Mouse (Mus musculus): ENCODE results near the gene Gm20388. TPM values are rescaled to one million over a fixed set of nuclear protein-coding genes. Genes with fewer than 3 reads are reported as not detected.

The Gm20388 gene
- polyA plus RNA-seq, 2 experiments = 8.5 TPM; not detected in 1

- 94% methylated on average over 3 of the region's 3 CpGs for WGBS (ENCODE audit: insufficient replicate concordance)
- Histone ChIP-seq H3K4me2 (ENCODE audit: low read depth) (no peak overlapping the region), H3K4me3 (ENCODE audit: insufficient read depth in 1 of 2, low read depth in 2 of 2, low read length in 2 of 2) (no peak overlapping the region), H3K36me3 (replicated peaks; ENCODE audit: control insufficient read depth, insufficient read depth, low read depth) (no peaks in the 10 kb centered on the region; the same call in none of the 2 replicates), H3K9me3 (ENCODE audit: control insufficient read depth, low read length) (no peaks in the 10 kb centered on the region), H3K4me1 (replicated peaks; ENCODE audit: control insufficient read depth in 2 of 2, insufficient read depth in 2 of 2, low read length in 1 of 2) (no peaks in the 10 kb centered on the region), H3K27me3 (ENCODE audit: control insufficient read depth, insufficient read depth, low read length) (no peaks in the 10 kb centered on the region), H3K9ac (replicated peaks) (no peak overlapping the region), H3K27ac (no peak overlapping the region)
- TF ChIP-seq EP300 (IDR thresholded peaks at IDR 0.05; ENCODE audit: low read depth) (no peak), CTCF (IDR thresholded peaks at IDR 0.05; ENCODE audit: low read depth) (no peak)
- no peak for ATAC-seq (ENCODE audit: insufficient read depth)
- no peak for DNase-seq (ENCODE audit: low read depth in 3 of 3, low spot score in 3 of 3)
Measured at GRCm38 (mm10) chr8:121985673-121986072, 2075.0 kb downstream of the Gm20388 start.

- no peak for TF ChIP-seq CTCF (IDR thresholded peaks at IDR 0.05; ENCODE audit: low read depth)
- TF ChIP-seq EP300 (IDR thresholded peaks at IDR 0.05; ENCODE audit: low read depth) = no peak
- H3K27ac ChIP-seq = no peak overlapping the region
- no peak overlapping the region for H3K9ac ChIP-seq (replicated peaks)
- 76% methylated on average over 5 of the region's 5 CpGs for WGBS (ENCODE audit: insufficient replicate concordance)
- H3K4me3 ChIP-seq (ENCODE audit: insufficient read depth in 1 of 2, low read depth in 2 of 2, low read length in 2 of 2) = no peak overlapping the region
- H3K36me3 ChIP-seq (replicated peaks; ENCODE audit: control insufficient read depth, insufficient read depth, low read depth) = no peaks in the 10 kb centered on the region; the same call in 1 of the 2 replicates
- H3K4me2 ChIP-seq (ENCODE audit: low read depth) = no peak overlapping the region
- H3K9me3 ChIP-seq (ENCODE audit: control insufficient read depth, low read length) = no peaks in the 10 kb centered on the region
- no peak for DNase-seq (ENCODE audit: low read depth in 3 of 3, low spot score in 3 of 3)
- ATAC-seq (ENCODE audit: insufficient read depth) = no peak
- H3K27me3 ChIP-seq (ENCODE audit: control insufficient read depth, insufficient read depth, low read length) = no peaks in the 10 kb centered on the region
- no peaks in the 10 kb centered on the region for H3K4me1 ChIP-seq (replicated peaks; ENCODE audit: control insufficient read depth in 2 of 2, insufficient read depth in 2 of 2, low read length in 1 of 2)
Measured at GRCm38 (mm10) chr8:121987892-121988291, 2077.3 kb downstream of the Gm20388 start.

GRCm38 (mm10) chr8:121990506-121991255 lies 2080.0 kb downstream of the Gm20388 start:
- WGBS (ENCODE audit: insufficient replicate concordance) = 84% methylated on average over 9 of the region's 9 CpGs
- H3K4me2 ChIP-seq (ENCODE audit: low read depth) = no peak overlapping the region
- no peaks in the 10 kb centered on the region; the same call in 1 of the 2 replicates for H3K36me3 ChIP-seq (replicated peaks; ENCODE audit: control insufficient read depth, insufficient read depth, low read depth)
- no peak for ATAC-seq (ENCODE audit: insufficient read depth)
- no peaks in the 10 kb centered on the region for H3K9me3 ChIP-seq (ENCODE audit: control insufficient read depth, low read length)
- no peak for DNase-seq (ENCODE audit: low read depth in 3 of 3, low spot score in 3 of 3)
- H3K27ac ChIP-seq = no peak overlapping the region
- TF ChIP-seq CTCF (IDR thresholded peaks at IDR 0.05; ENCODE audit: low read depth) (no peak), EP300 (IDR thresholded peaks at IDR 0.05; ENCODE audit: low read depth) (no peak)
- H3K4me3 ChIP-seq (ENCODE audit: insufficient read depth in 1 of 2, low read depth in 2 of 2, low read length in 2 of 2) = no peak overlapping the region
- H3K9ac ChIP-seq (replicated peaks) = no peak overlapping the region
- H3K4me1 ChIP-seq (replicated peaks; ENCODE audit: control insufficient read depth in 2 of 2, insufficient read depth in 2 of 2, low read length in 1 of 2) = no peaks in the 10 kb centered on the region
- H3K27me3 ChIP-seq (ENCODE audit: control insufficient read depth, insufficient read depth, low read length) = no peaks in the 10 kb centered on the region

- 75% methylated on average over 7 of the region's 7 CpGs for WGBS (ENCODE audit: insufficient replicate concordance)
- ATAC-seq (ENCODE audit: insufficient read depth) = no peak
- no peak overlapping the region for H3K9ac ChIP-seq (replicated peaks)
- no peaks in the 10 kb centered on the region; the same call in 1 of the 2 replicates for H3K36me3 ChIP-seq (replicated peaks; ENCODE audit: control insufficient read depth, insufficient read depth, low read depth)
- H3K4me3 ChIP-seq (ENCODE audit: insufficient read depth in 1 of 2, low read depth in 2 of 2, low read length in 2 of 2) = no peak overlapping the region
- H3K27me3 ChIP-seq (ENCODE audit: control insufficient read depth, insufficient read depth, low read length) = no peaks in the 10 kb centered on the region
- H3K4me1 ChIP-seq (replicated peaks; ENCODE audit: control insufficient read depth in 2 of 2, insufficient read depth in 2 of 2, low read length in 1 of 2) = no peaks in the 10 kb centered on the region
- H3K27ac ChIP-seq = no peak overlapping the region
- DNase-seq (ENCODE audit: low read depth in 3 of 3, low spot score in 3 of 3) = no peak
- no peak overlapping the region for H3K4me2 ChIP-seq (ENCODE audit: low read depth)
- TF ChIP-seq EP300 (IDR thresholded peaks at IDR 0.05; ENCODE audit: low read depth) = no peak
- TF ChIP-seq CTCF (IDR thresholded peaks at IDR 0.05; ENCODE audit: low read depth) = no peak
- H3K9me3 ChIP-seq (ENCODE audit: control insufficient read depth, low read length) = no peaks in the 10 kb centered on the region
Measured at GRCm38 (mm10) chr8:121991611-121992010, 2081.0 kb downstream of the Gm20388 start.

- ATAC-seq (ENCODE audit: insufficient read depth) (no peak), DNase-seq (ENCODE audit: low read depth in 3 of 3, low spot score in 3 of 3) (no peak)
- no peak overlapping the region for H3K27ac ChIP-seq
- WGBS (ENCODE audit: insufficient replicate concordance) = 86% methylated on average over 4 of the region's 4 CpGs
- TF ChIP-seq CTCF (IDR thresholded peaks at IDR 0.05; ENCODE audit: low read depth) (no peak), EP300 (IDR thresholded peaks at IDR 0.05; ENCODE audit: low read depth) (no peak)
- H3K9me3 ChIP-seq (ENCODE audit: control insufficient read depth, low read length) = no peaks in the 10 kb centered on the region
- no peak overlapping the region for H3K4me2 ChIP-seq (ENCODE audit: low read depth)
- H3K9ac ChIP-seq (replicated peaks) = no peak overlapping the region
- no peaks in the 10 kb centered on the region for H3K27me3 ChIP-seq (ENCODE audit: control insufficient read depth, insufficient read depth, low read length)
- H3K36me3 ChIP-seq (replicated peaks; ENCODE audit: control insufficient read depth, insufficient read depth, low read depth) = peaks cover 11% of the 10 kb centered on the region
- no peaks in the 10 kb centered on the region for H3K4me1 ChIP-seq (replicated peaks; ENCODE audit: control insufficient read depth in 2 of 2, insufficient read depth in 2 of 2, low read length in 1 of 2)
- H3K4me3 ChIP-seq (ENCODE audit: insufficient read depth in 1 of 2, low read depth in 2 of 2, low read length in 2 of 2) = no peak overlapping the region
Measured at GRCm38 (mm10) chr8:121992911-121993310, 2082.3 kb downstream of the Gm20388 start.

Measured in liver, embryonic 14.5 days (tissue).